Mouse (Mus musculus) lung, postnatal 0 days (tissue): ENCODE measurements around the gene Zfand3. TPM values are rescaled to one million over a fixed set of nuclear protein-coding genes. Genes with fewer than 3 reads are reported as not detected.

Source experiments
- ATAC-seq: fragments of 200-750 bp; cut with Nextera tagmentation; 2 replicates; pipeline ENCODE4 v1.8.0; 2017; ENCODE audit warnings: moderate library complexity
- DNase-seq: peaks from one replicate; pipeline ENCODE4 v3.0.0-alpha.2; 2016; ENCODE audit warnings: low spot score
- H3K27ac ChIP-seq: fragments of 300-500 bp; sonication (generic); 2 replicates; pipeline ENCODE4 v1.5.1; 2014; ENCODE audit warnings: antibody characterized with exemption, mild to moderate bottlenecking, low read length, mixed read lengths
- H3K27me3 ChIP-seq: fragments of 300-500 bp; sonication (generic); replicated peaks from 2 replicates; pipeline ENCODE4 v1.6.1; 2014; ENCODE audit warnings: low read length, mixed read lengths; ENCODE audit not compliant: insufficient read depth
- H3K36me3 ChIP-seq: fragments of 300-500 bp; sonication (generic); 2 replicates; pipeline ENCODE4 v1.6.1; 2014; ENCODE audit warnings: low read length, mixed read lengths; ENCODE audit not compliant: insufficient read depth
- H3K4me1 ChIP-seq: fragments of 300-500 bp; sonication (generic); 2 replicates; pipeline ENCODE4 v1.6.1; 2014; ENCODE audit warnings: antibody characterized with exemption, low read depth, low read length, mixed read lengths; ENCODE audit not compliant: insufficient read depth
- H3K4me2 ChIP-seq: fragments of 300-500 bp; sonication (generic); replicated peaks from 2 replicates; pipeline ENCODE4 v1.6.1; 2014; ENCODE audit warnings: low read depth, mild to moderate bottlenecking, low read length, moderate library complexity, mixed read lengths
- H3K4me3 ChIP-seq: fragments of 300-500 bp; sonication (generic); 2 replicates; pipeline ENCODE4 v1.5.1; 2014; ENCODE audit warnings: low read depth, low read length
- H3K9ac ChIP-seq: fragments of 300-500 bp; sonication (generic); replicated peaks from 2 replicates; pipeline ENCODE4 v1.6.1; 2014; ENCODE audit warnings: low read depth, mild to moderate bottlenecking
- H3K9me3 ChIP-seq: fragments of 300-500 bp; sonication (generic); 2 replicates; pipeline ENCODE4 v1.6.1; 2016; ENCODE audit warnings: low read length, mixed read lengths
- CTCF ChIP-seq: IDR thresholded peaks from 2 replicates; pipeline ENCODE4 v1.5.1; 2016; ENCODE audit warnings: antibody characterized with exemption, mild to moderate bottlenecking
- EP300 ChIP-seq: IDR thresholded peaks from 2 replicates; pipeline ENCODE4 v1.6.1; 2016; ENCODE audit warnings: antibody characterized with exemption, mild to moderate bottlenecking, control low read depth
- WGBS: fragments of 180-500 bp; shearing (Covaris S2); extraction: QIAGEN DNeasy Blood & Tissue Kit; methylation state at CpG from one replicate; pipeline ENCODE4 v1.1.7; 2014; 5-methylcytosine and 5-hydroxymethylcytosine counted together
- polyA plus RNA-seq: library from polyadenylated mRNA; unstranded; fragments of >200 nt; fragmentation: Nextera tagmentation; extraction: Ambion mirVana; gene quantifications from 2 replicates; pipeline ENCODE4 v1.2.1, GENCODE M21; 2015

The Zfand3 gene
- polyA plus RNA-seq, 1 experiment from 2014 or later: 52.1 TPM

GRCm38 (mm10) chr17:30196401-30197279, 192.1 kb downstream of the Zfand3 start:
- 66% methylated on average over 17 of the region's 17 CpGs for WGBS
- TF ChIP-seq EP300 (no peak), CTCF (no peak)
- no peaks in the 10 kb centered on the region for H3K27me3 ChIP-seq
- H3K4me2 ChIP-seq: no peak overlapping the region
- peak; percentile 67 for DNase-seq
- ATAC-seq: peak; percentile 58
- no peaks in the 10 kb centered on the region for H3K9me3 ChIP-seq
- 0 out of 2 replicates have a peak, but pooled peaks cover 4% of the 10 kb centered on the region for H3K36me3 ChIP-seq
- H3K9ac ChIP-seq: no peak overlapping the region
- H3K4me3 ChIP-seq: no peak overlapping the region
- H3K27ac ChIP-seq: no peak overlapping the region; the same call in 1 of the 2 replicates
- peaks cover 29% of the 10 kb centered on the region; the same call in 1 of the 2 replicates for H3K4me1 ChIP-seq

- WGBS: 51% methylated on average over 12 of the region's 12 CpGs
- DNase-seq: no peak
- peaks cover 29% of the 10 kb centered on the region; the same call in 1 of the 2 replicates for H3K4me1 ChIP-seq
These were observed 192.9 kb downstream of the Zfand3 start for GRCm38 (mm10) chr17:30197280-30198030.

GRCm38 (mm10) chr17:30198422-30198821, 193.9 kb downstream of the Zfand3 start:
- Histone ChIP-seq H3K9me3 (no peaks in the 10 kb centered on the region), H3K4me2 (no peak overlapping the region), H3K4me1 (peaks cover 29% of the 10 kb centered on the region; the same call in 1 of the 2 replicates), H3K27ac (no peak overlapping the region), H3K36me3 (no peaks in the 10 kb centered on the region), H3K4me3 (no peak overlapping the region), H3K27me3 (no peaks in the 10 kb centered on the region), H3K9ac (no peak overlapping the region)
- TF ChIP-seq CTCF: no peak
- no peak for TF ChIP-seq EP300
- no peak for ATAC-seq
- 43% methylated on average over 10 of the region's 10 CpGs for WGBS
- no peak for DNase-seq

More at GRCm38 (mm10) chr17:30197280-30198030, 192.9 kb downstream of the Zfand3 start:
- H3K4me2 ChIP-seq: no peak overlapping the region
- no peak overlapping the region; the same call in 1 of the 2 replicates for H3K27ac ChIP-seq
- no peak for ATAC-seq
- no peaks in the 10 kb centered on the region for H3K27me3 ChIP-seq
- H3K4me3 ChIP-seq: no peak overlapping the region
- H3K36me3 ChIP-seq: 0 out of 2 replicates have a peak, but pooled peaks cover 4% of the 10 kb centered on the region
- H3K9me3 ChIP-seq: no peaks in the 10 kb centered on the region
- TF ChIP-seq CTCF: no peak
- TF ChIP-seq EP300: no peak
- no peak overlapping the region for H3K9ac ChIP-seq

- no peak for TF ChIP-seq EP300
- TF ChIP-seq CTCF: peak; percentile 20
- Histone ChIP-seq H3K9ac (no peak overlapping the region), H3K27me3 (no peaks in the 10 kb centered on the region), H3K4me1 (peaks cover 29% of the 10 kb centered on the region; the same call in 1 of the 2 replicates), H3K4me2 (no peak overlapping the region), H3K27ac (no peak overlapping the region), H3K9me3 (no peaks in the 10 kb centered on the region), H3K4me3 (no peak overlapping the region), H3K36me3 (no peaks in the 10 kb centered on the region)
- WGBS: 40% methylated on average over 13 of the region's 13 CpGs
- ATAC-seq: no peak
- DNase-seq: peak; percentile 21
These were observed 195.1 kb downstream of the Zfand3 start for GRCm38 (mm10) chr17:30199374-30200247.

- H3K27me3 ChIP-seq: no peaks in the 10 kb centered on the region
- DNase-seq (no peak), ATAC-seq (0 out of 2 replicates have a peak, but pooled peaks have one; percentile 8)
- no peaks in the 10 kb centered on the region for H3K9me3 ChIP-seq
- H3K27ac ChIP-seq: no peak overlapping the region
- no peak for TF ChIP-seq EP300
- peaks cover 26% of the 10 kb centered on the region; the same call in 1 of the 2 replicates for H3K4me1 ChIP-seq
- H3K36me3 ChIP-seq: no peaks in the 10 kb centered on the region
- no peak overlapping the region for H3K9ac ChIP-seq
- H3K4me2 ChIP-seq: no peak overlapping the region
- WGBS: 50% methylated on average over 4 of the region's 4 CpGs
- no peak overlapping the region for H3K4me3 ChIP-seq
These were observed 195.8 kb downstream of the Zfand3 start for GRCm38 (mm10) chr17:30200283-30200682.
